Mouse (Mus musculus): ENCODE results near the gene Sema4g. TPM values are rescaled to one million over a fixed set of nuclear protein-coding genes. Genes with fewer than 3 reads are reported as not detected.

Sema4g gene
- polyA plus RNA-seq, 1 experiment from 2014 or later, result 7.5 TPM

GRCm38 (mm10) chr19:44987851-44988250, 1.1 kb upstream of the Sema4g start:
- ATAC-seq (ENCODE audit: low FRiP score), result no peak
- 62% methylated on average over 6 of the region's 6 CpGs for WGBS
- peaks cover 29% of the 10 kb centered on the region for H3K4me1 ChIP-seq
- H3K27ac ChIP-seq, result no peak overlapping the region
- no peak overlapping the region for H3K4me3 ChIP-seq (replicated peaks)
- no peaks in the 10 kb centered on the region for H3K9me3 ChIP-seq
- H3K36me3 ChIP-seq (replicated peaks), result peaks cover 12% of the 10 kb centered on the region; the same call in 1 of the 2 replicates
- no peak overlapping the region for H3K9ac ChIP-seq
- H3K4me2 ChIP-seq, result no peak overlapping the region
- peaks cover 9% of the 10 kb centered on the region; the same call in 1 of the 2 replicates for H3K27me3 ChIP-seq

GRCm38 (mm10) chr19:44988321-44988720, 580 bp upstream of the Sema4g start:
- 39% methylated on average over 9 of the region's 9 CpGs for WGBS

GRCm38 (mm10) chr19:44989567-44990495, 930 bp downstream of the Sema4g start:
- Histone ChIP-seq H3K27ac (no peak overlapping the region), H3K9me3 (no peaks in the 10 kb centered on the region), H3K27me3 (peaks cover 9% of the 10 kb centered on the region; the same call in 1 of the 2 replicates), H3K36me3 (replicated peaks) (peaks cover 10% of the 10 kb centered on the region; the same call in 1 of the 2 replicates), H3K9ac (peak overlapping the region; percentile 83), H3K4me1 (peaks cover 29% of the 10 kb centered on the region), H3K4me2 (peak overlapping the region; percentile 97), H3K4me3 (replicated peaks) (peak overlapping the region; percentile 69)
- WGBS, result 6% methylated on average over 21 of the region's 22 CpGs
- 0 out of 2 replicates have a peak, but pooled peaks have one; percentile 12 for ATAC-seq (ENCODE audit: low FRiP score)

More at GRCm38 (mm10) chr19:44988321-44988720, 580 bp upstream of the Sema4g start:
- H3K27me3 ChIP-seq, result peaks cover 9% of the 10 kb centered on the region; the same call in 1 of the 2 replicates
- H3K4me1 ChIP-seq, result peaks cover 29% of the 10 kb centered on the region
- H3K9ac ChIP-seq, result no peak overlapping the region
- H3K4me3 ChIP-seq (replicated peaks), result peak overlapping the region; percentile 69
- H3K4me2 ChIP-seq, result peak overlapping the region; percentile 97
- H3K27ac ChIP-seq, result no peak overlapping the region; the same call in 1 of the 2 replicates
- peaks cover 15% of the 10 kb centered on the region; the same call in 1 of the 2 replicates for H3K36me3 ChIP-seq (replicated peaks)
- no peak for ATAC-seq (ENCODE audit: low FRiP score)
- H3K9me3 ChIP-seq, result no peaks in the 10 kb centered on the region

- WGBS, result 83% methylated on average over 8 of the region's 8 CpGs
- Histone ChIP-seq H3K9ac (0 out of 2 replicates have a peak overlapping the region, but pooled peaks have one; percentile 83), H3K27me3 (peaks cover 9% of the 10 kb centered on the region; the same call in 1 of the 2 replicates), H3K4me3 (replicated peaks) (no peak overlapping the region), H3K9me3 (no peaks in the 10 kb centered on the region), H3K4me1 (peaks cover 29% of the 10 kb centered on the region), H3K36me3 (replicated peaks) (peaks cover 10% of the 10 kb centered on the region; the same call in 1 of the 2 replicates), H3K4me2 (no peak overlapping the region), H3K27ac (no peak overlapping the region)
- ATAC-seq (ENCODE audit: low FRiP score), result no peak
Observed at GRCm38 (mm10) chr19:44991031-44991430, 2.1 kb downstream of the Sema4g start.

GRCm38 (mm10) chr19:44992246-44992645, 3.3 kb downstream of the Sema4g start:
- no peaks in the 10 kb centered on the region for H3K9me3 ChIP-seq
- peaks cover 29% of the 10 kb centered on the region for H3K4me1 ChIP-seq
- H3K27me3 ChIP-seq, result peaks cover 3% of the 10 kb centered on the region; the same call in 1 of the 2 replicates
- no peak overlapping the region for H3K4me3 ChIP-seq (replicated peaks)
- H3K9ac ChIP-seq, result no peak overlapping the region
- 60% methylated on average over 7 of the region's 7 CpGs for WGBS
- no peak overlapping the region for H3K27ac ChIP-seq
- H3K36me3 ChIP-seq (replicated peaks), result peaks cover 18% of the 10 kb centered on the region
- ATAC-seq (ENCODE audit: low FRiP score), result no peak
- H3K4me2 ChIP-seq, result no peak overlapping the region; the same call in 1 of the 2 replicates

- no peak for ATAC-seq (ENCODE audit: low FRiP score)
- Histone ChIP-seq H3K9me3 (no peaks in the 10 kb centered on the region), H3K4me3 (replicated peaks) (no peak overlapping the region), H3K4me2 (no peak overlapping the region; the same call in 1 of the 2 replicates), H3K27ac (no peak overlapping the region), H3K9ac (no peak overlapping the region), H3K36me3 (replicated peaks) (peaks cover 23% of the 10 kb centered on the region), H3K4me1 (peaks cover 29% of the 10 kb centered on the region), H3K27me3 (peaks cover 3% of the 10 kb centered on the region; the same call in 1 of the 2 replicates)
- 64% methylated on average over 7 of the region's 7 CpGs for WGBS
Observed at GRCm38 (mm10) chr19:44992712-44993111, 3.8 kb downstream of the Sema4g start.

- Histone ChIP-seq H3K36me3 (replicated peaks) (peaks cover 61% of the 10 kb centered on the region), H3K4me2 (no peak overlapping the region), H3K4me3 (replicated peaks) (no peak overlapping the region), H3K9ac (no peak overlapping the region), H3K4me1 (no peaks in the 10 kb centered on the region), H3K27ac (no peak overlapping the region), H3K9me3 (no peaks in the 10 kb centered on the region), H3K27me3 (no peaks in the 10 kb centered on the region)
- no peak for ATAC-seq (ENCODE audit: low FRiP score)
- 89% methylated on average over 11 of the region's 11 CpGs for WGBS
Observed at GRCm38 (mm10) chr19:44997786-44998185, 8.9 kb downstream of the Sema4g start.

GRCm38 (mm10) chr19:44999647-45000046, 10.7 kb downstream of the Sema4g start:
- WGBS, result 89% methylated on average over 8 of the region's 8 CpGs
- ATAC-seq (ENCODE audit: low FRiP score), result no peak
- Histone ChIP-seq H3K9ac (no peak overlapping the region), H3K27me3 (no peaks in the 10 kb centered on the region), H3K4me1 (no peaks in the 10 kb centered on the region), H3K4me2 (no peak overlapping the region), H3K36me3 (replicated peaks) (peaks cover 74% of the 10 kb centered on the region), H3K27ac (no peak overlapping the region), H3K4me3 (replicated peaks) (no peak overlapping the region), H3K9me3 (no peaks in the 10 kb centered on the region)

GRCm38 (mm10) chr19:45002301-45002700, 13.4 kb downstream of the Sema4g start:
- Histone ChIP-seq H3K4me2 (no peak overlapping the region), H3K27ac (no peak overlapping the region), H3K9me3 (no peaks in the 10 kb centered on the region), H3K4me3 (replicated peaks) (no peak overlapping the region), H3K27me3 (no peaks in the 10 kb centered on the region), H3K4me1 (peaks cover 16% of the 10 kb centered on the region), H3K36me3 (replicated peaks) (peaks cover 69% of the 10 kb centered on the region), H3K9ac (no peak overlapping the region)
- no peak for ATAC-seq (ENCODE audit: low FRiP score)
- 60% methylated on average over 3 of the region's 3 CpGs for WGBS

GRCm38 (mm10) chr19:45003740-45004516, 15.0 kb downstream of the Sema4g start:
- ATAC-seq (ENCODE audit: low FRiP score), result no peak
- Histone ChIP-seq H3K4me2 (no peak overlapping the region), H3K9me3 (no peaks in the 10 kb centered on the region), H3K27ac (no peak overlapping the region), H3K4me1 (peaks cover 20% of the 10 kb centered on the region), H3K27me3 (no peaks in the 10 kb centered on the region), H3K9ac (no peak overlapping the region), H3K4me3 (replicated peaks) (no peak overlapping the region), H3K36me3 (replicated peaks) (peaks cover 61% of the 10 kb centered on the region)
- WGBS, result 88% methylated on average over 7 of the region's 7 CpGs

GRCm38 (mm10) chr19:45005444-45005843, 16.5 kb downstream of the Sema4g start, which contains the start of gene Twnk:
Gene Twnk (plus strand): TSS chr19:45005663.
- Histone ChIP-seq H3K4me1 (peaks cover 20% of the 10 kb centered on the region), H3K27me3 (no peaks in the 10 kb centered on the region), H3K36me3 (replicated peaks) (peaks cover 59% of the 10 kb centered on the region), H3K27ac (peak within 1 kb of the TSS; percentile 80), H3K9ac (peak within 1 kb of the TSS; percentile 86), H3K9me3 (no peaks in the 10 kb centered on the region), H3K4me2 (peak within 1 kb of the TSS; percentile 98), H3K4me3 (replicated peaks) (peak within 1 kb of the TSS; percentile 95)
- ATAC-seq (ENCODE audit: low FRiP score), result no peak
- 10% methylated on average over 16 of the region's 16 CpGs for WGBS

Measured in forebrain, embryonic 12.5 days (tissue).